Mouse (Mus musculus): ENCODE data around the gene Gm49380. TPM values are rescaled to one million over a fixed set of nuclear protein-coding genes. Genes with fewer than 3 reads are reported as not detected.

The Gm49380 gene
- polyA plus RNA-seq, 1 experiment from 2014 or later: 0.12 TPM

- Histone ChIP-seq H3K27ac (ENCODE audit: low read length) (no peak overlapping the region), H3K9ac (ENCODE audit: low read depth, low read length) (no peak overlapping the region), H3K27me3 (replicated peaks; ENCODE audit: control insufficient read depth, insufficient read depth, low read length) (peaks cover 18% of the 10 kb centered on the region), H3K9me3 (ENCODE audit: control insufficient read depth, low read length) (no peaks in the 10 kb centered on the region), H3K4me3 (ENCODE audit: low read length) (no peak overlapping the region), H3K4me1 (ENCODE audit: control insufficient read depth, insufficient read depth, low read length) (peaks cover 13% of the 10 kb centered on the region), H3K36me3 (ENCODE audit: control insufficient read depth, insufficient read depth, low read length) (no peaks in the 10 kb centered on the region), H3K4me2 (ENCODE audit: low read depth, low read length) (no peak overlapping the region)
- WGBS: 70% methylated on average over 14 of the region's 14 CpGs
- no peak for ATAC-seq
Observed at GRCm38 (mm10) chr9:44047571-44048490, 65.5 kb downstream of the Gm49380 start.

DNA sequence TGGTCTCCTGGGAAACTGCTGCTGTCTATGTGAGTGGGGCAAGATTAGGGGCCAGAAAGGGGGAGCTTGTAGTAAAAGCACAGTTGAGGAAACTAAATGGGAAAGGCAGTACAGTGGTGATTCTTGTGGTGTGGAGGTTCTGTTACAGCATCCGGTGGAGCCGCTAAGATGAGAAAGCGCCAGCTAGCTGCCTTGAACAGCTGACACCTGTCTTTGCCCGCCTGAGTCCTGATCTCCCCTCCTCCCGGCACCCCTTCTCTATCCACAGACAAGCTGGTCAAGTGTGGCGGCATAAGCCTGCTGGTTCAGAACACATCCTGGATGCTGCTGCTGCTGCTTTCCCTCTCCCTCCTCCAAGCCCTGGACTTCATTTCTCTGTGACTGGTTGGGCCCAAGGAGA, 66.2 kb downstream of the Gm49380 start:
- Histone ChIP-seq H3K9me3 (ENCODE audit: control insufficient read depth, low read length) (no peaks in the 10 kb centered on the region), H3K27me3 (replicated peaks; ENCODE audit: control insufficient read depth, insufficient read depth, low read length) (peaks cover 18% of the 10 kb centered on the region), H3K27ac (ENCODE audit: low read length) (no peak overlapping the region), H3K4me2 (ENCODE audit: low read depth, low read length) (no peak overlapping the region), H3K36me3 (ENCODE audit: control insufficient read depth, insufficient read depth, low read length) (no peaks in the 10 kb centered on the region), H3K4me3 (ENCODE audit: low read length) (no peak overlapping the region), H3K4me1 (ENCODE audit: control insufficient read depth, insufficient read depth, low read length) (peaks cover 13% of the 10 kb centered on the region), H3K9ac (ENCODE audit: low read depth, low read length) (no peak overlapping the region)
- 57% methylated on average over 6 of the region's 6 CpGs for WGBS
- no peak for ATAC-seq

GRCm38 (mm10) chr9:44046426-44046825, 66.9 kb downstream of the Gm49380 start:
- no peak for ATAC-seq
- H3K9me3 ChIP-seq (ENCODE audit: control insufficient read depth, low read length): no peaks in the 10 kb centered on the region
- H3K4me1 ChIP-seq (ENCODE audit: control insufficient read depth, insufficient read depth, low read length): peaks cover 13% of the 10 kb centered on the region
- H3K36me3 ChIP-seq (ENCODE audit: control insufficient read depth, insufficient read depth, low read length): no peaks in the 10 kb centered on the region
- peaks cover 22% of the 10 kb centered on the region for H3K27me3 ChIP-seq (replicated peaks; ENCODE audit: control insufficient read depth, insufficient read depth, low read length)
- H3K9ac ChIP-seq (ENCODE audit: low read depth, low read length): no peak overlapping the region
- no peak overlapping the region for H3K27ac ChIP-seq (ENCODE audit: low read length)
- H3K4me2 ChIP-seq (ENCODE audit: low read depth, low read length): no peak overlapping the region
- WGBS: 84% methylated on average over 12 of the region's 12 CpGs
- no peak overlapping the region for H3K4me3 ChIP-seq (ENCODE audit: low read length)

DNA sequence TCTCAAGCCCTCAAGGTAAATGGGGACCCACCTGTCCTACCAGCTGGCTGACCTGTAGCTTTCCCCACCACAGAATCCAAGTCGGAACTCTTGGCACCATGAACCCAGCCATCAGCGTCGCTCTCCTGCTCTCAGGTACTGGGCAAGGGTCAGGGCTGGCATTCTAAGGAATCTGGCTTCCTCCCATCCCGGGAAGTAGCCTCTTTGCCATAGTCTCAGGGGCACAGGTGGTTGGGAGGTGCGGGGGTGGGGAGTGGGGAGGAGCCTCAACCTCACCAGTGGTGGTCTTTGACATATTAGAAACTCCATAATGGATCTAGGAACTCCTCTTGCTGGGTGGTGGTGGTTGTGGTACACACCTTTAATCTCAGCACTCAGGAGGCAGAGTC, 67.4 kb downstream of the Gm49380 start:
- no peak for ATAC-seq
- H3K9me3 ChIP-seq (ENCODE audit: control insufficient read depth, low read length): no peaks in the 10 kb centered on the region
- no peak overlapping the region for H3K9ac ChIP-seq (ENCODE audit: low read depth, low read length)
- H3K4me3 ChIP-seq (ENCODE audit: low read length): no peak overlapping the region
- WGBS: 80% methylated on average over 5 of the region's 5 CpGs
- H3K27me3 ChIP-seq (replicated peaks; ENCODE audit: control insufficient read depth, insufficient read depth, low read length): peaks cover 22% of the 10 kb centered on the region
- no peak overlapping the region for H3K27ac ChIP-seq (ENCODE audit: low read length)
- H3K36me3 ChIP-seq (ENCODE audit: control insufficient read depth, insufficient read depth, low read length): no peaks in the 10 kb centered on the region
- H3K4me1 ChIP-seq (ENCODE audit: control insufficient read depth, insufficient read depth, low read length): peaks cover 13% of the 10 kb centered on the region
- H3K4me2 ChIP-seq (ENCODE audit: low read depth, low read length): no peak overlapping the region

DNA sequence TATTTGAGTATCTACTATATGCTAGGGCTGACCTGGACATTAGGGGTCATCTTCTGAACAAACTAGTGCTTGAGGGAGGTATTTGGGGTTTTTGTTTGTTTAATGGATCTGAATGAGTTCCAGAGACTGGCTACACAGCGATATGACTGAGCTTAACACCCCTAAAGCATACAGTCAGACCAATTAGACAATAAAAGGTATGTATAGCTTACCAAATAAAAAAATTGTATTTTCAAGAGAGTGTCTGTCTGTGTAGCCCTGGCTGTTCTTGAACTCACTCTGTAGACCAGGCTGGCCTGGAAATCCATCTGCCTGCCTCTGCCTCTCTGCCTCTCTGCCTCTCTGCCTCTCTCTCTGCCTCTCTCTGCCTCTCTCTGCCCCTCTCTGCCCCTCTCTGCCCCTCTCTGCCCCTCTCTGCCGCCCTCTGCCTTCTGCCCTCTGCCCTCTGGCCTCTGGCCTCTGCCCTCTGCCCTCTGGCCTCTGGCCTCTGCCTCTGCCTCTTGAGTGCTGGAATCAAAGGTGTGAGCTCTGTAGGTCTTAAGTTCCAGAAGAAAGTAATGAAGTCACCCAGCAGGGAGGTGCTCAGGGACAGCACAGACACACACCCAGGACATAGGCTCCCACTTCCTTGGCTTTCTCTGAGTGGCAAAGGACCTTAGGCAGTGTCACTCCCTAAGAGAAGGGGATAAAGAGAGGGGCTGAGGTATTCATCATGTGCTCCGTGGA, 68.0 kb downstream of the Gm49380 start:
- ATAC-seq: no peak
- Histone ChIP-seq H3K4me1 (ENCODE audit: control insufficient read depth, insufficient read depth, low read length) (peaks cover 13% of the 10 kb centered on the region), H3K9me3 (ENCODE audit: control insufficient read depth, low read length) (no peaks in the 10 kb centered on the region), H3K27ac (ENCODE audit: low read length) (no peak overlapping the region), H3K27me3 (replicated peaks; ENCODE audit: control insufficient read depth, insufficient read depth, low read length) (peaks cover 22% of the 10 kb centered on the region), H3K9ac (ENCODE audit: low read depth, low read length) (no peak overlapping the region), H3K36me3 (ENCODE audit: control insufficient read depth, insufficient read depth, low read length) (no peaks in the 10 kb centered on the region), H3K4me2 (ENCODE audit: low read depth, low read length) (no peak overlapping the region), H3K4me3 (ENCODE audit: low read length) (no peak overlapping the region)
- 75% methylated on average over 3 of the region's 3 CpGs for WGBS

DNA sequence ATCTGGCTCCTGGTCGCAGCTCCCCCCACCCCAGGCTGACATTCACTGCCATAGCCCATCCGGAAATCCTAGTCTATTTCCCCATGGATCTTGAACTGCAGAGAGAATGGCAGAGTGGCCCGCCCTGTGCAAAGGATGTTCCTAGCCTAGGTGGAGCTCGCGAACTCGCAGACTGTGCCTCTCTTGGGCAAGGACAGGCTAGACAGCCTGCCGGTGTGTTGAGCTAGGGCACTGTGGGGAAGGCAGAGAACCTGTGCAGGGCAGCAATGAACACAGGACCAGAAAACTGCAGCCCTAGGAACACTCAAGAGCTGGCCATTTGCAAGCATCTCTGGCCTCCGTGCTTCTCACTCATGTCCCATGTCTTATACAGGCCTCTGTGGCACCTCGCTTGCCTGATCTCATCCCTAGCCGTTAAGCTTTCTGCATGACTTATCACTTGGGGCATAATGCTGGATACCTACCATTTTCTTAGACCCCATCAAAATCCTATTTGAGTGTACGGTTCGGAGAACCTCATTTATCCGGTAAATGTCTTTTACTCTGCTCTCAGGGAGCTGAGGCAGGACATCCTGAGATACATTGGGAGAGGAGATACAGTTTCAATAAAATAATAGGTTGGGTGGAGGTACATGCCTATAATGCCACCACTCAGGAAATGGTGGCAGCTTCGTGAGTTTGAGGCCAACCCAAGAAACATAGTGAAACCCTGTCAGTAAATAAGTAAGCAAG, 68.7 kb downstream of the Gm49380 start:
- Histone ChIP-seq H3K9me3 (ENCODE audit: control insufficient read depth, low read length) (no peaks in the 10 kb centered on the region), H3K9ac (ENCODE audit: low read depth, low read length) (no peak overlapping the region), H3K27me3 (replicated peaks; ENCODE audit: control insufficient read depth, insufficient read depth, low read length) (peaks cover 22% of the 10 kb centered on the region), H3K4me3 (ENCODE audit: low read length) (no peak overlapping the region), H3K4me1 (ENCODE audit: control insufficient read depth, insufficient read depth, low read length) (peaks cover 13% of the 10 kb centered on the region), H3K36me3 (ENCODE audit: control insufficient read depth, insufficient read depth, low read length) (no peaks in the 10 kb centered on the region), H3K27ac (ENCODE audit: low read length) (no peak overlapping the region), H3K4me2 (ENCODE audit: low read depth, low read length) (no peak overlapping the region)
- ATAC-seq: no peak
- WGBS: 43% methylated on average over 14 of the region's 14 CpGs

- Histone ChIP-seq H3K9me3 (ENCODE audit: control insufficient read depth, low read length) (no peaks in the 10 kb centered on the region), H3K9ac (ENCODE audit: low read depth, low read length) (no peak overlapping the region), H3K4me1 (ENCODE audit: control insufficient read depth, insufficient read depth, low read length) (peaks cover 13% of the 10 kb centered on the region), H3K27ac (ENCODE audit: low read length) (no peak overlapping the region), H3K27me3 (replicated peaks; ENCODE audit: control insufficient read depth, insufficient read depth, low read length) (peaks cover 22% of the 10 kb centered on the region), H3K36me3 (ENCODE audit: control insufficient read depth, insufficient read depth, low read length) (no peaks in the 10 kb centered on the region), H3K4me2 (ENCODE audit: low read depth, low read length) (peak overlapping the region; percentile 57), H3K4me3 (ENCODE audit: low read length) (peak overlapping the region; percentile 37)
- no peak for ATAC-seq
- 5% methylated on average over 23 of the region's 23 CpGs for WGBS
Observed at GRCm38 (mm10) chr9:44043708-44044425, 69.4 kb downstream of the Gm49380 start.

DNA sequence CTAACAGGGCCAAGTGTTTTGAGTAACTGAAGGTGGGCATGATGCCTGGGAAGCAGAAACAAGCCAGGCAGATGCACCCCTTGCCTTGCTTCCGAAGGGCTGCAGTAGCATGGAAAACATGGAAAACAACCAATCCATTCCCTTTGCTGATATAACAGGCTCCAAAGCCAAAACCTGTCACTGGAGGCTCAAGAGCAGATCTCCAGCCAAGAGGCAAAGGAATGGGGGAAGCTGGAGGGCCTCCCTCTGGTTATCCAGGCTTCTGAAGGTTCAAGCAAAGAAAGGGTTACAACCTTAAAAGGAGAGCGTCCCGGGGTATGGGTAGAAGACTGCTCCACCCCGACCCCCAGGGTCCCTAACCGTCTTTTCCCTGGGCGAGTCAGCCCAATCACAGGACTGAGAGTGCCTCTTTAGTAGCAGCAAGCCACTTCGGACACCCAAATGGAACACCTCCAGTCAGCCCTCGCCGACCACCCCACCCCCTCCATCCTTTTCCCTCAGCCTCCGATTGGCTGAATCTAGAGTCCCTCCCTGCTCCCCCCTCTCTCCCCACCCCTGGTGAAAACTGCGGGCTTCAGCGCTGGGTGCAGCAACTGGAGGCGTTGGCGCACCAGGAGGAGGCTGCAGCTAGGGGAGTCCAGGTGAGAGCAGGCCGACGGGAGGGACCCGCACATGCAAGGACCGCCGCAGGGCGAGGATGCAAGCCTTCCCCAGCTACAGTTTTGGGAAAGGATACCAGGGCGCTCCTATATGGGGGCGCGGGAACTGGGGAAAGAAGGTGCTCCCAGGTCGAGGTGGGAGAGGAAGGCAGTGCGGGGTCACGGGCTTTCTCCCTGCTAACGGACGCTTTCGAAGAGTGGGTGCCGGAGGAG, 70.2 kb downstream of the Gm49380 start, which contains the start of gene Thy1:
TSS of gene Thy1 (plus strand) at position 549 of the 872 bp plus-strand sequence.
- Histone ChIP-seq H3K36me3 (ENCODE audit: control insufficient read depth, insufficient read depth, low read length) (no peaks in the 10 kb centered on the region), H3K9me3 (ENCODE audit: control insufficient read depth, low read length) (no peaks in the 10 kb centered on the region), H3K27me3 (replicated peaks; ENCODE audit: control insufficient read depth, insufficient read depth, low read length) (peaks cover 22% of the 10 kb centered on the region), H3K27ac (ENCODE audit: low read length) (no peak within 1 kb of the TSS), H3K4me3 (ENCODE audit: low read length) (peak within 1 kb of the TSS; percentile 37), H3K4me1 (ENCODE audit: control insufficient read depth, insufficient read depth, low read length) (peaks cover 13% of the 10 kb centered on the region), H3K4me2 (ENCODE audit: low read depth, low read length) (peak within 1 kb of the TSS; percentile 57), H3K9ac (ENCODE audit: low read depth, low read length) (no peak within 1 kb of the TSS)
- peak; percentile 31; the same call in 1 of the 2 replicates for ATAC-seq
- WGBS: under 1% methylated on average over 30 of the region's 30 CpGs

Measured in intestine, embryonic 16.5 days (tissue).